Mouse (Mus musculus): ENCODE results near the gene Adk. TPM values are rescaled to one million over a fixed set of nuclear protein-coding genes. Genes with fewer than 3 reads are reported as not detected.

The Adk gene
- polyA plus RNA-seq (2015; fragmentation: Nextera tagmentation; extraction: Ambion mirVana): 98.5 and 102 TPM in 2 replicates

DNA sequence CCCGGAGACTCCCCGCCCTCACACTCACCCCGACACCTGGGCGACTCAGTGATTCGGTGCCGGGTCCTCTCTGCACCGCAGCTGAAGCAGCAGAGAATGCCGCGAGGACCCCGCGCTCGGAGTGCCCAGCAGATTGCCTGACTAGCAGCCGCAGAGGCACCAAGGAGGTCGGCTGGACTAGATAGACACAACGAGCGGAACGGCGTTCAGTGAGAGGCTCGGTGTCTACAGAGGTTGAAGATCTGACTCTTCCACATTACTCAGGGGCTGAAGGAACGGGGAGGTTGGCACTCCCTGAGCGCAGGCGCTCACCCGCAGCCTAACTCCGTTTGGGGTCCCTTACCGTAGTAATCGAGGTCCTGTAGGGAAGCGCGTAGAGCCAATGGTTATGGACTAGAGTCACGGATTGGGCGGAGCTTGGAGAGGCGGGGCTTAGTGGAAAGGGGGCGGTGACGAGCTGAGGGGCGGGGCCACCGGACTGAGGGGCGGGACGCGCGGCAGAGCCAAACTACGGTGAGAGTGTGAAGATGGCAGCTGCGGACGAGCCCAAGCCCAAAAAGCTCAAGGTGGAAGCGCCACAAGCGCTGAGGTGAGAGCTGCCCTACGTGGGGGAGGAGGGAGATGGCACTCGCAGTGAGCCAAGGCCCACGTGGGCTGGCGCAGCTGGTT, at the start of gene Adk, which contains the start of gene Ap3m1:
Gene Adk, plus strand, starts transcription at position 463 of the 669 bp plus-strand sequence.
Gene Ap3m1, minus strand, starts transcription at position 397 of the 669 bp plus-strand sequence.
- DNase-seq (ENCODE audit: low spot score): peak; percentile 96

DNA sequence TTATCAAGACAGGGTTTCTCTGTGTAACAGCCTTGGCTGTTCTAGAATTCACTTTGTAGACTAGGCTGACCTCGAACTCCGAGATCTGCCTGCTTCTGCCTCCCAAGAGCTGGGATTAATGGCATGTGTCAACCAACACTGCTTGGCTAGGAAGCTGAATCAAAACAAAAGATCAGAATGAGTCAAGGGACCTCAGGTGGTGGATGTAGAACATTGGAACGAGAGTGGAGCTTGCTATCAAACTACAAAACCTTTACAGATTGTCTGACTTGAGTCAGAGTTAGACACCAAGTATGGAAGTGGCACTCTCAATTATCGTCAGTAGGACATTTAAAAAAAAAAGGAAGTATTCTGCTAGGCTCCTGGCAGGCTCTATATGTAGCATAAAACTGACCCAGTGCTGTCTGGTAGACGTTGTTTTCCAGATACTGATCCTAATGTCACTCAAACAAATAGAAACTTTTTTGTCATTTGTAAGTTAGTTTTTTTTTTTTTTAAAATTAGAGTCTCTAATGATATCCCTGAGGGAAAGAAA, 38.5 kb upstream of the Adk start:
- DNase-seq (ENCODE audit: low spot score): no peak

DNA sequence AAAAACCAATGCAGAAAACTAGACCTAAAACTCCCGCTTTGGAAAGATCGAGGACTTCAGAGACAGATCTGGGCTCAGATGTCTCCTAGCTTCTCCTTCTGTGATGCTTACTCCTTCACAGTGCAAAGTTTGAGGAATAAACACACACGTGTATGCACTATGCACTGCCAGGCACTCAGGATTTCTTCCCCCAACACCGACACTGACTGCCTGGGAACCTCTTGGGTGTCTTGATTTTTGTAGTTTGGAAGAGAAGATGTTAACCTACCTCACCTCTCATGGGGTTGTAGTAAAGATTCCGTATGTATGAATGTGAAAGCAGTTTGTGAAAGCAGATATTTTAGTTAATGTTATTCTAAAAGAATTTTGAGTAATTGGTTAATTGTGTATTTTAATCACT, 34.5 kb upstream of the Adk start:
- DNase-seq (ENCODE audit: low spot score): no peak

DNA sequence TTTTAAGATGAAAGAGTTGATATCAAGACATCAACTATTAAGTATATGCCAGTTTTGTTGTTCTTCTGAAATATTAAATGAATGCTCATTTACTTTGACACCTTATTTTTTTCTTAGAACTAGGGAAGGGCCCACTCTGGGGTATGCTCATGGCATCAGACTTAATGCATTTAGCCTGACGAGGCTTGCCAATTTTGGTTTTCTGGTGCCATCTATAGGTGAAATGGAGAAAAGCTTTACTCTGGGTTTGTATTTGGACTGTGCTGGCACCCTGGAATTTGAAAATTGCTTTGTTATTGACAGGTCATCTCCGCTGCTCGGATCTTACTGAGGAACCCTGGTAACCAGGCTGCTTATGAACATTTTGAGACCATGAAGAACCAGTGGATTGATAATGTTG, 33.4 kb upstream of the Adk start:
- peak; percentile 65 for DNase-seq (ENCODE audit: low spot score)

DNA sequence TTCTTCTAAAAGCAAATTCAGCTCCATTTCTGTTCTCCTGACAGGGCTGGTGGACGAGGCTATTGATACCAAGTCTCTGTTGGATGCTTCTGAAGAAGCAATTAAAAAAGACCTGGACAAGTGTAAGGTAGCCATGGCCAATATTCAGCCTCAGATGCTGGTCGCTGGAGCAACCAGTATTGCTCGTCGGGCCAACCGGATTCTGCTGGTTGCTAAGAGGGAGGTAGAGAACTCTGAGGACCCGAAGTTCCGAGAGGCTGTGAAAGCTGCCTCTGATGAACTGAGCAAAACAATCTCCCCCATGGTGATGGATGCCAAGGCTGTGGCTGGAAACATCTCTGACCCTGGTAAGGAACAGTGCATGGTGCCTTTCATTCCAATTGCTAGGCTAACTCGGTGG, 31.9 kb upstream of the Adk start:
- DNase-seq (ENCODE audit: low spot score): no peak

DNA sequence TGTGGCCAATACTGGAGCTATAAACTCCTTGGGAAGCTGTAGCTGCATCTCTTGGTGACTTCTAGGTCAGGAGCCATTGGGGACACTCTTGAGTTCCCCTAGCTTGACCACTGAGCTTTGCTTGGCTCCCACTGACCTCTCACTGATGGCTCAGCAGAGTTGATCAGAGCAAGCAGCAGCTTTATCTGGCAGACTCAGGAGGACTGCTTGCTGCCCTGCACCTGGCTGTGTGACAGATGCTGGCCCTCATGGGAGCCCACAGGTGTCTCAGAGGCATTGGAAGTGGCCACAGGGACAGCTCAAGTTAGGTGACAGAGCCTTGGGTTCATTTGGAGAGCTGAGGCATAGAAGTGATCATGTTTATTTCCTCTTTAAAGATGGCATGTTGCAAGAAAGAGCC, 24.8 kb upstream of the Adk start:
- no peak for DNase-seq (ENCODE audit: low spot score)

DNA sequence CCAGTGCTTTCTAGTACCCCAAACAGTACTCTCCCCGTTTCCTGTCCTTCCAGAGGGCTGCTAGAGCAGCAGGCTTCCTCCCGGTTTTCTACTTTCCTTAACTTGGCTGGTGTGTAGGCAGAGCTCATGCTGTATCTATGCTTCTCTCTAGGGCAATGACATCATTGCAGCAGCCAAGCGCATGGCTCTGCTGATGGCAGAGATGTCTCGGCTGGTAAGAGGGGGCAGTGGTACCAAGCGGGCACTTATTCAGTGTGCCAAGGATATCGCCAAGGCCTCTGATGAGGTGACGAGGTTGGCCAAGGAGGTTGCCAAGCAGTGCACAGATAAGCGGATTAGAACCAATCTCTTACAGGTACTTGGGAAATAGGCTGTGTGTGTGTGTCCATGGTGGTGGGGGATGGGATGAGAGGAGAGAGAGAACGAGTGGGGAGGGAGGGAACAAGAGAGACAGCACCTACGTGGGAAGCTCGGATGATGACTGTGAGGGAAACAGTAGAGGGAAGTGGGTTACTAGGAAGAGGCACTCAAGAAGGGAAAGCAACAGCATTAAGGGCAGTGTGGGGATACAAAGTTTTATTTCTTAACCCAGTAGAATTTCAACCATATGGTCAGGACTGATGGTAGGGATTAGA, 23.2 kb upstream of the Adk start:
- DNase-seq (ENCODE audit: low spot score): no peak

DNA sequence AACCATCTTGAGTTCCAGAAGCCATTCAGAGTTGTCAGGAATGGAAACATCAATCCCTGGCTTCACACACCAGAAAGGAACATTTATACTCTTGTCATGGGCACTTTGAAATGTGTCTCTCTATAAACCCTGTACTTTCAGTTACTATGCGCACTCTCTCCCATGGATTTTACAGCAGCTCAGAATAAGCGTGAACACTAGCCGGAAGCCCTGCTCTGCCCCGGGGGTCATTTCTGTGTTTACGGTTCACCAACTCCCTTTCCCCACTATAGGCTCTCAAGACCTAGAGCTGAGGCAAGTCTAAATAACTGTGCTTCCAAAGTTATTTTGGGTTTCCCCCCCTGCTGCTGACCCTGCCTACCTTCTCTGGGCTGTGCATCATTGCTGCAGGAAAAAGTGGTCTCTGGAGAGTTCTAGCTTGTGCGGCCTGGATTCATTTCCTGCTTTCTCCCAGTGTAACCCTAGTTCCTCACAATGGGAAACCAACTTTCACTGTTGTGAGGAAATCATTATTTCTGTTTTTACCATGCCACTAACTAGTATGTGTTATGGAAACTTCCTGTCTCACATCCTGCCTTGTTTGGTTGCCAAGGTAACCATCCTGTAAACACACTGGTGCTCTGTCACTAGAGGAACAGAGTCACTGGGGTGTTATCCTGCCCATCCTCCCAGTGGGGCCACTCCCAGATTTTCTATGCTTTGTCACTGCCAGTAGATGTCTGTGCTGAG, 20.4 kb upstream of the Adk start:
- DNase-seq (ENCODE audit: low spot score): peak; percentile 67

DNA sequence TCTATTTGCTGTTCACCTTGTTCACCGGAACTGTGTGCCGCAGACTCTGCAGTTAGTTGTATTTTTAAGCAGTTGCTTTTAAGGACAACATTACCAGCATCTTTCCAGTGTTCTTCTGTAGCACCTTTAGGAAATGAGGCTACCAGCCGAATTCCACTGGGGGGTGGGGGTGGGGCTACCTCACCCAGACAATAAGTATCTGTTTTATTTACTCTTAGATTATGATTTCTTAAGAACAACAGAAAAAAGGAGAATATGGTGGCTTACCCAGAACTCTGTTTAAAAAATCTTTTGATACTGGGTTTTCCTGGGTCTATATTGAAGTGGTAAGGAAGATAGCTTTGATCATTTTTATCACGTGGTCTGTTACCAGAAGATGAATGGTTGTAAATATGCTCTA, 18.1 kb upstream of the Adk start:
- DNase-seq (ENCODE audit: low spot score): no peak

DNA sequence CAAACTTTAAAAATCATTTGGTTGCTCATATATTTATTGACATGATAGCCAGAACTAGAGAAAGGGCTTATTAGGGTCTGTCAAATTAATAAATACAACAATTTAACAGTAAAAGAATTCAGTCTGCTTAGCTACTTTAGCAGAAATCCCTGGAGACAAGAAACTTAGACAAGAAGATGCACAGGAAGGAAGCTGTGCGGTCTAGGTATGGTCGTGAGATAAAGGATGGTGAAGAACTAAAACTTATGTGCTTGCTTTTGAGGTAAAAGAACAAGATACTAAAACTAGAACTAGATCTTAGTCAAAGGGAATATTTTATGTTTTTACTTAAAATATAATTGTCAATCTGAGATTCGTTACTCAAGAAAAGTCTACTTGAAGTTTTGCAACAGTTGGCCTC, 17.6 kb upstream of the Adk start:
- DNase-seq (ENCODE audit: low spot score): no peak

DNA sequence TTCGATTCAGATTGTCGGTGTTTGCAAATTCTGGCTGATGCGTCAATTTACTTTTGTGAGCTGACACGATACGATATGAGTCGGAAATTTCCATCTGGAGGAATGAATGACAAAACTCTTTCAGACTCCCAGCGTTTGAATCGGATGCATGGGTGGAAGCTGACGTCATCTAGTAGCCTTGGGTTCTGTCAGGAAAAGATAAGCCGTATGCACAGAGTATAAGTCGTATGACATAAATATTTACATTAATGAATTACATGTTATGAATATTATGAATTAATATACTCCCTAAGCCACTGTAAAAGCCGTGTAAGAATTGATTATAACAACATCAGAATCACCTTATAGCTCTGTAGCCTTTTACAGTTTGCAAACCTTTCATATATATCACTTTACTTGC, 13.3 kb upstream of the Adk start:
- DNase-seq (ENCODE audit: low spot score): no peak

DNA sequence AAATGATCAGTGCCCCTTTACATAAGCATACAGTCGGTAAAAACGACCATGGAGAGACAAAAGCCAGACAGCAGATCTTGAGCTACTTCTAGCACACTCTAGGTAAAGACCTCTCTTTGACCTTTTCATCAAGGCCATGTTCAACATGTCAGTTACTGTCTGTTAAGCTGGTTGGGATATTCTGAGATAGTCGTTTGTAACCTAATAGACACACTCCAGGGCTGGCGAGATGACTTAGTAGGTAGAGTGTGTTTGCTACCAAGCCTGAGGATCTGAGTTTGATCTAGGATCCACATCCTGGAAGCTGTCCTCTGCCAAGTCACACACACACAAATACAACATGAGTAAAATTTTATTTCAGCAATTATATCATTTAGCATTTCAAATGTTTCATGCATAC, 12.8 kb upstream of the Adk start:
- no peak for DNase-seq (ENCODE audit: low spot score)

DNA sequence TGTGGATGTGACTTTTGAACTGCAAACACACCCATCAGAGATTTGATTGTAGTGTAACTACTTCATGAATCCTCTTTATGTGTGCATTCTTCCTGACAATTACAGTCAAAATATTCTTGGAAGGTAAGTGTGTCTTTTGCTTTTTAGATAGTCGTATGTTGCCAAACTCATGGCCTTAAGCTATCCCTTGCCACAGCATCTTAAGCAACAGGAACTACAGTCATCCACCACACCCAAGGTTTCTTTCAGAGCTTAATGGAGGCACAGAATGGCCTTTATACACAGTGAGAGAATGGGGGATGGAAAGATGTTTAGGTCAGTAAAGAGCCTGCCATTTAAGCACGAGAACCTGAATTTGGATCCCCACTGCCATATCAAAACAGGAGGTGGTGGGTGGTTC, 4.5 kb upstream of the Adk start:
- no peak for DNase-seq (ENCODE audit: low spot score)

DNA sequence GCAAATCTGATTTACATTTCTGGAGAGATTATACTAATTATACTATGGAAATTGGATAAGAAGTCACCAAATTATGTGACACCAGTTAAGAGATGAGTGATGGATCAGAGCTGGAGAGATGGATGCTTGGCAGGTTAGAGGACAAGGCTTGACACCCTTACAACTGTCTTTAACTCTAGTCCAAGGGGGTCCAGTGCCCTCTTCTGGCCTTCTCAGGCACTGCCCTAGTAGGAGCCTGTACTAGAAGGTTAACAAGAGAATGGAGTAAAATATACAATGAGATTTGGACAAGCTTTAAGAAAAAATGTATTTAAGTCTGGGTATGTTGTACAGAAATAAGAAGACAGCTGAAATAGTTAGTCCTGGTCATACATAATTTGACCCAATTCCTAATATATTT, 3.5 kb upstream of the Adk start:
- DNase-seq (ENCODE audit: low spot score): peak; percentile 57

DNA sequence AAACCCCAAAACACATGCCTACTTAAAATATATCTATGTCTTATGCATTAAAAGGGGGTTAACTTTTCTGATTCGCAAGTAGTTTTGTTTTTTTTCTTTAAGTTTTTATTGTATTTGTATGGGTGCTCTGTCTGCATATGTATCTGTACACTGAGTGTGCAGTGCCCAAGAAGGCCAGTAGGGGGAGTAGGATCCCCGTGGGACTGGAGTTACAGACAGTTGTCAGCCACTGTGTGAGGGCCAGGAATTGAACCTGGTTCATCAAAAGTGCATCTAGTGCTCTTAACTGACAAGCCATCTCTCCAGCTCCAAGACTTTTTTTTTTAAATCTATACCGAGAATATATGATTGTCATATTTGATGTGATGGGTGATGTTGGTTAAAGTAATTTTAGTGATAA, 1.6 kb upstream of the Adk start:
- DNase-seq (ENCODE audit: low spot score): peak; percentile 44

DNA sequence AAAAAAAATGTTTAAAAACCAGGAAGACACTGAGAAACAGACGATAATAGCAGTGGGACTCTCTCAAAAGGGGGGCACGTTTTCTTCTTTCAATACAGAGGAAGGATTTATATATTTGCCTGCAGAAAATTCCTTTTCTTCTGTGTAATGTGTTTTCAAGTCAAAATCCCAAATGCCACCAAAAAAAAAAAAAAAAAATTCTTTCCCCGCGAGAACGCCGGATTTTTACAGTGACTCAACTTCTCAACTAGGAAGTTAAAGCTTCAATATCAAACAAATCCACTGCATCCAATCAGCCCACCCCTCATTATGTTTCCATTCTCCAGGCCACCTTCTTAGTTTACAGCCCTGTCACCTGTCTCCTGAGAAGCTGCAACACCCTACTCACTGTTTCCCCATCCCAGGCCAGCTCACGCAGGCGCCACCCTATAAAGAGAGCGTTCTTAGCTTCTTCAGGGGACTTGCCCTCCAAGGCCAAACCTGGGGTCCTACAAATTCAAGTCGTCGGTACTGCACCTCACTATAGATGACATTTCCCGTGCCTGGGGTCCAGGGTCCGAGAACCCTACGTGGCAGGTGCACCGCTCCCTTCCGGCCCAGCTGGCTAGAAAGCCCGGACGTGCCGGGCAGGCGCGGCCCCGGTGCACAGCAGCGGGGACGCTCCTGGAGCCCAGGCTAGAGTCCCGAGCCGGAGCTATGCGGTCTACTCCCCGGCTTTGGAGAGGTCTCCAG, 828 bp upstream of the Adk start:
- DNase-seq (ENCODE audit: low spot score): no peak

DNA sequence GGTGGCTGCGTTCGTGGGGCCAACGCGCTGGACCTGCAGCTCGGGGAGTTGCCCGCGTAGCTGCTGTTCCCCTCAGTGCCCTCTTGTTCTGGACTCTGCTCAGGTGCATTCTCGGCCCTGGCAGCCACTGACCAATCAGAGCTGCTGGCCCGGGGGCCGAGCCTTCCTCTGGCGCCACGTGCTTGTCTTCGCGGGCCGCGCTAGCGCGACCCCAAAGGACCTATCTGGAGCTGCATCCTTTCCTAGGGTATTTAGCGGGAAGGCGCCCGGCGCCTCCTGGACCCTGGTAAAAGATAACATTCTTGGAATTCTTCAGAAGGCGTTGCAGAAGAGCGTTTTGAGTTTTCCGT, 382 bp downstream of the Adk start:
- no peak for DNase-seq (ENCODE audit: low spot score)

DNA sequence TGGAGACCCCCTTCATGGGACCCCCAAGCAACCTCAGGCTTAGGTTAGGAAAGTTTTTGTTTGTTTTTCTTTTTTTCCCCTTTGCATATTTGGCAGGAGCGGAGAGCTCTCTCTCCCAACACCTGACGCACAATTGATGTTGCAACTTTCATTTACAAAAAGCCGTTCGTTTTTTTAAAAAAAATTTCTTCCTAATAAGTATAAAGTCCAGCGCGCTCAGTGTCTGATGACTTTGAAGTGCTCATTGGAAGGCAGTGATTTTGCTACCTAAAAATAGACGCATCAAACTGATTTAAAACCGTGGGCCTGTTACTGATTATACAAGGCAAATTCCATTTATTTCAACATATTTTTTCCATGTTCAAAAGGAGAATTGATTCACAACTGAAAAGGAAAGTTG, 777 bp downstream of the Adk start:
- no peak for DNase-seq (ENCODE audit: low spot score)

DNA sequence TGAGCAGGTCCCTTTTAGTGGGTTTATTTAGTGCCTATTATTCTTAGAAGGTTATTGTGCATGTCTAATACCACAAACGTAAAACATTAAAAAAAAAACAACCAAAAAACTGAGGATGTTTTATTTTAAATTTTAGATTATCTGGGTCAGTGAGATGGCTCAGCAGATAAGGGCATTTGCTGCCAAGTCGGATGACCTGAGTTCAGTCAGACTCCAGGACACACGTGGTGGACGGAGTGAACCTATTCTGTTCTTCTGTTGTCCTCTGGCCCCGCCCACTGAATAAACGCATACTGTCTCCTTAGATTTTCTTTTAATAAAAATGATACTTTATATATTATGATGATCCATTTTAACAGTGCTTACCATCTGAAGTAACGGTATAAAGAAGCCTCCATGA, 1.2 kb downstream of the Adk start:
- DNase-seq (ENCODE audit: low spot score): no peak

DNA sequence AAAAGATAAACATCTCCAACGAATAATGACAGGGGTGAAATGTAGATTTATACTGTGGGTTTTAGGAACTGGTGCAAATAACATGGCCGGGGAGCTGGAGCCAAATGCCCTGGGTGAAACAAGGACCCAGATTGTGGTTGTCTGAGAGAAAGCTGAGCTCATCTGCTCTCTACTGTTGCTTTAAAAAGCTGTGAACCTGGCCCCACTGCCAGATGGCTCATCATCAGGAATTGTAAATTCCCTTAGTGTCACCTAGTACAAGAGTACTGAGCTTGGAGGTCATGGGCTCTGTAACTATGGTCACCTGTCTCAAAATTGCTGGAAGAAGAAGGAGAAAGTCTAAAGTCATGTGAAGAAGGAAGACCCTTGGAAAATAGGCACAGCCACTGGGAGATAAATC, 6.6 kb downstream of the Adk start:
- no peak for DNase-seq (ENCODE audit: low spot score)

DNA sequence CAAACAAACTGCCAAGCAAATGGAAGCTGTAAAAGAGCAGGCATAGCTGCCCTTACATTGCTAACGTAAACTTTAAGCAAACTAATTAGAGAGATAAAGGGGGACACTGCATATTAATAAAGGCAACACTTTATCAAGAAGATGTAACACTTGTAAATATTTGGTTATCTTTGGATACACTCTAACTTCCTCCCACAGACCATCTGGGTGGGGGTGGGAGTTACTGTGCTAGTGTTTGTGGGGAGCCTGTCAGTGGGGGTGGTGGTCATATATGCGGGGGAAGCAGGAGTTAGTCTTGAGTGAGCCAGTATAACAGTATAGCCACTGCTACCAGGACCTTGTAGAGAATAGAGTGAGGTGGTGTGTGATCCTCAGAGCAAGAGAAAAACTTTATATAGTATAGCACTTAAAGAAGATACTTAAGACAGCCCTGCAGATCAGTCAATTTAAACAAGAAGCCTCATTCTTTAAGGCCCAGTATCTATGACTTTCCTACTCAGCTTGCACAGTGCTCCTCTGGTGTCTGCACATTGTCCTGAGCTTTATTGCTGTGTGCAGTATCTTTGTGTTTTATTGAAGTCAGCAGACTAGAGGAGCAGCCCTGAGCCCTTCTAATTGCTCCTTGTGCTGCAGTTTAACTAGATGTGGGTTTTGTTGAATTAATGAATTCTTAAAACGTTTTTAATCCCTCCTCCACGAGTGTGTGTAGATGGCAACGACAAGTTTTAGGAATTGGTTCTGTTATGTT, 10.6 kb downstream of the Adk start:
- DNase-seq (ENCODE audit: low spot score): no peak
